Comparison of ENCODE assay signal across 8 mouse cellular contexts in genomic region chr4:136180408-136181330, GRCm38 (mm10). TPM values are rescaled to one million over a fixed set of nuclear protein-coding genes. Genes with fewer than 3 reads are reported as not detected.
DNase-seq lines count a peak whose midpoint lies in the region; ATAC-seq and TF ChIP-seq lines count a peak whose summit lies in the region.

No protein-coding gene starts in this region.

- peak; percentile 95 for DNase-seq in CD4-positive, CD25-positive, alpha-beta regulatory T cell, adult 2 months (ENCODE audit: low read depth, low spot score)
- peak; percentile 83 for DNase-seq in brain, embryonic 14.5 days (ENCODE audit: low read depth)
- DNase-seq in forebrain, embryonic 11.5 days (ENCODE audit: low spot score), result peak; percentile 71
- DNase-seq in kidney, postnatal 14 days, result peak; percentile 90
- peak in 2 of 3 experiments; percentile 80 to 82 for DNase-seq in liver, embryonic 14.5 days (ENCODE audit: low read depth in 3 of 3, low spot score in 3 of 3)
- DNase-seq in stomach, postnatal 0 days (ENCODE audit: low spot score), result peak; percentile 69

- H3K9ac ChIP-seq in forebrain, embryonic 11.5 days (ENCODE audit: low read length), result peak overlapping the region; percentile 43
- H3K9ac ChIP-seq in heart, embryonic 15.5 days, result peak overlapping the region; percentile 39; the same call in 1 of the 2 replicates
- H3K9ac ChIP-seq in liver, embryonic 14.5 days (replicated peaks), result peak overlapping the region; percentile 99
- peak overlapping the region; percentile 58 for H3K9ac ChIP-seq in neural tube, embryonic 13.5 days
- H3K9ac ChIP-seq in stomach, postnatal 0 days (ENCODE audit: low read length), result peak overlapping the region; percentile 24; the same call in 1 of the 2 replicates

- no peaks in the 10 kb centered on the region; the same call in 1 of the 2 replicates for H3K36me3 ChIP-seq in forebrain, embryonic 11.5 days (ENCODE audit: control insufficient read depth, insufficient read depth, low read length)
- no peaks in the 10 kb centered on the region for H3K36me3 ChIP-seq in heart, embryonic 15.5 days
- peaks cover 86% of the 10 kb centered on the region for H3K36me3 ChIP-seq in liver, embryonic 14.5 days (replicated peaks; ENCODE audit: control insufficient read depth, insufficient read depth, low read depth)
- H3K36me3 ChIP-seq in neural tube, embryonic 13.5 days, result no peaks in the 10 kb centered on the region
- no peaks in the 10 kb centered on the region for H3K36me3 ChIP-seq in stomach, postnatal 0 days (ENCODE audit: control insufficient read depth, insufficient read depth, low read length)

- TF ChIP-seq CTCF in brain, embryonic 14.5 days (IDR thresholded peaks at IDR 0.05; ENCODE audit: borderline replicate concordance, extremely low read depth, insufficient read depth, insufficient read length), result no peak
- TF ChIP-seq CTCF in liver, embryonic 14.5 days (IDR thresholded peaks at IDR 0.05; ENCODE audit: low read depth), result no peak
- no peak for TF ChIP-seq CTCF in stomach, postnatal 0 days (IDR thresholded peaks at IDR 0.05; ENCODE audit: low read depth)

- 0 out of 2 replicates have a peak, but pooled peaks have one; percentile 30 for TF ChIP-seq EP300 in liver, embryonic 14.5 days (IDR thresholded peaks at IDR 0.05; ENCODE audit: low read depth)
- no peak for TF ChIP-seq EP300 in stomach, postnatal 0 days (optimal IDR thresholded peaks at IDR 0.05)

- H3K9me3 ChIP-seq in forebrain, embryonic 11.5 days (ENCODE audit: control insufficient read depth, low read length), result no peaks in the 10 kb centered on the region
- H3K9me3 ChIP-seq in heart, embryonic 15.5 days (replicated peaks), result no peaks in the 10 kb centered on the region
- H3K9me3 ChIP-seq in liver, embryonic 14.5 days (ENCODE audit: control insufficient read depth, low read length), result no peaks in the 10 kb centered on the region
- H3K9me3 ChIP-seq in neural tube, embryonic 13.5 days, result no peaks in the 10 kb centered on the region
- no peaks in the 10 kb centered on the region for H3K9me3 ChIP-seq in stomach, postnatal 0 days (ENCODE audit: control insufficient read depth, low read length)

- peak; percentile 74 for ATAC-seq in forebrain, embryonic 11.5 days (replicated peaks; ENCODE audit: low FRiP score)
- ATAC-seq in heart, embryonic 15.5 days (replicated peaks; ENCODE audit: insufficient number of reproducible peaks, insufficient read depth, low FRiP score, low read depth), result peak; percentile 78
- ATAC-seq in liver, embryonic 14.5 days (ENCODE audit: insufficient read depth), result peak; percentile 58
- ATAC-seq in neural tube, embryonic 13.5 days (ENCODE audit: low read depth), result peak; percentile 85
- ATAC-seq in stomach, postnatal 0 days (ENCODE audit: low FRiP score, low TSS enrichment), result peak; percentile 65

- H3K4me2 ChIP-seq in forebrain, embryonic 11.5 days (ENCODE audit: low read depth, low read length, severe bottlenecking), result peak overlapping the region; percentile 36
- peak overlapping the region; percentile 63 for H3K4me2 ChIP-seq in heart, embryonic 15.5 days
- H3K4me2 ChIP-seq in liver, embryonic 14.5 days (ENCODE audit: low read depth), result peak overlapping the region; percentile 97
- H3K4me2 ChIP-seq in neural tube, embryonic 13.5 days, result peak overlapping the region; percentile 59
- H3K4me2 ChIP-seq in stomach, postnatal 0 days (replicated peaks; ENCODE audit: low read depth), result peak overlapping the region; percentile 44

- H3K27me3 ChIP-seq in forebrain, embryonic 11.5 days (ENCODE audit: control insufficient read depth, insufficient read depth, low read length), result no peaks in the 10 kb centered on the region
- H3K27me3 ChIP-seq in heart, embryonic 15.5 days, result no peaks in the 10 kb centered on the region
- no peaks in the 10 kb centered on the region for H3K27me3 ChIP-seq in liver, embryonic 14.5 days (ENCODE audit: control insufficient read depth, insufficient read depth, low read length)
- no peaks in the 10 kb centered on the region for H3K27me3 ChIP-seq in neural tube, embryonic 13.5 days
- no peaks in the 10 kb centered on the region for H3K27me3 ChIP-seq in stomach, postnatal 0 days (ENCODE audit: control insufficient read depth, insufficient read depth, low read length)

- no peak overlapping the region for H3K27ac ChIP-seq in forebrain, embryonic 11.5 days (ENCODE audit: low read depth, low read length)
- H3K27ac ChIP-seq in heart, embryonic 15.5 days, result peak overlapping the region; percentile 65
- H3K27ac ChIP-seq in liver, embryonic 14.5 days, result peak overlapping the region; percentile 96
- peak overlapping the region; percentile 66 for H3K27ac ChIP-seq in neural tube, embryonic 13.5 days (replicated peaks)
- peak overlapping the region; percentile 56; the same call in 1 of the 2 replicates for H3K27ac ChIP-seq in stomach, postnatal 0 days (replicated peaks)

- WGBS in forebrain, embryonic 11.5 days, result 16% methylated on average over 23 of the region's 23 CpGs
- WGBS in heart, embryonic 15.5 days, result 16% methylated on average over 23 of the region's 23 CpGs
- 35% methylated on average over 23 of the region's 23 CpGs for WGBS in liver, embryonic 14.5 days (ENCODE audit: insufficient replicate concordance)
- 17% methylated on average over 23 of the region's 23 CpGs for WGBS in neural tube, embryonic 13.5 days
- 34% methylated on average over 23 of the region's 23 CpGs for WGBS in stomach, postnatal 0 days

- H3K4me1 ChIP-seq in forebrain, embryonic 11.5 days (replicated peaks; ENCODE audit: control insufficient read depth, insufficient read depth, low read length), result peaks cover 8% of the 10 kb centered on the region; the same call in 1 of the 2 replicates
- peaks cover 51% of the 10 kb centered on the region for H3K4me1 ChIP-seq in heart, embryonic 15.5 days (replicated peaks)
- H3K4me1 ChIP-seq in liver, embryonic 14.5 days (replicated peaks; ENCODE audit: control insufficient read depth in 2 of 2, insufficient read depth in 2 of 2, low read length in 1 of 2), result peaks cover 54 to 56% of the 10 kb centered on the region in 2 experiments
- H3K4me1 ChIP-seq in neural tube, embryonic 13.5 days (replicated peaks), result peaks cover 35% of the 10 kb centered on the region
- H3K4me1 ChIP-seq in stomach, postnatal 0 days (replicated peaks; ENCODE audit: control insufficient read depth, insufficient read depth), result peaks cover 8% of the 10 kb centered on the region; the same call in 1 of the 2 replicates

- TF ChIP-seq POLR2A in brain, embryonic 14.5 days (IDR thresholded peaks at IDR 0.05; ENCODE audit: borderline replicate concordance, extremely low read depth, insufficient read depth, insufficient read length, poor library complexity, severe bottlenecking), result no peak

- peak overlapping the region; percentile 23 for H3K4me3 ChIP-seq in forebrain, embryonic 11.5 days (ENCODE audit: low read depth, low read length)
- H3K4me3 ChIP-seq in heart, embryonic 15.5 days, result peak overlapping the region; percentile 43
- peak overlapping the region; percentile 28 to 68 for H3K4me3 ChIP-seq in liver, embryonic 14.5 days (ENCODE audit: insufficient read depth in 1 of 2, low read depth in 2 of 2, low read length in 2 of 2)
- peak overlapping the region; percentile 35 for H3K4me3 ChIP-seq in neural tube, embryonic 13.5 days
- peak overlapping the region; percentile 25 for H3K4me3 ChIP-seq in stomach, postnatal 0 days (ENCODE audit: low read depth, low read length)

RNA-seq across cellular contexts. Expression of gene E2f2, which starts 8.5 kb away (rescaled TPM):
- 3.5 and 5.1 TPM in 2 replicates for polyA plus RNA-seq in brain, embryonic 14.5 days (2012; rRNA removed)
- polyA plus RNA-seq in forebrain, embryonic 11.5 days (2014; fragmentation: Nextera tagmentation; extraction: Ambion mirVana), result 9.4 and 10.2 TPM in 2 replicates
- 7.8 and 9.6 TPM in 2 replicates for polyA plus RNA-seq in heart, embryonic 15.5 days (2015; fragmentation: Nextera tagmentation; extraction: Ambion mirVana)
- 38.4 and 40.5 TPM in 2 replicates for polyA plus RNA-seq in liver, embryonic 14.5 days (2012; rRNA removed)
- 50.3 and 53.4 TPM in 2 replicates for polyA plus RNA-seq in liver, embryonic 14.5 days (2014; fragmentation: Nextera tagmentation; extraction: Ambion mirVana)
- polyA plus RNA-seq in neural tube, embryonic 13.5 days (2015; fragmentation: Nextera tagmentation; extraction: Ambion mirVana), result 2.5 and 3.3 TPM in 2 replicates
- polyA plus RNA-seq in stomach, postnatal 0 days (2015; fragmentation: Nextera tagmentation; extraction: Ambion mirVana), result 0.91 and 1.5 TPM in 2 replicates

RNA-seq across cellular contexts. Expression of gene Asap3, which starts 25.5 kb away (rescaled TPM):
- 4.2 and 6.2 TPM in 2 replicates for polyA plus RNA-seq in brain, embryonic 14.5 days (2012; rRNA removed)
- 4.1 and 4.3 TPM in 2 replicates for polyA plus RNA-seq in forebrain, embryonic 11.5 days (2014; fragmentation: Nextera tagmentation; extraction: Ambion mirVana)
- polyA plus RNA-seq in heart, embryonic 15.5 days (2015; fragmentation: Nextera tagmentation; extraction: Ambion mirVana), result 2.6 and 4.8 TPM in 2 replicates
- 1.1 and 1.2 TPM in 2 replicates for polyA plus RNA-seq in liver, embryonic 14.5 days (2012; rRNA removed)
- 0.66 and 0.85 TPM in 2 replicates for polyA plus RNA-seq in liver, embryonic 14.5 days (2014; fragmentation: Nextera tagmentation; extraction: Ambion mirVana)
- polyA plus RNA-seq in neural tube, embryonic 13.5 days (2015; fragmentation: Nextera tagmentation; extraction: Ambion mirVana), result 8.6 and 8.8 TPM in 2 replicates
- 1.6 and 1.9 TPM in 2 replicates for polyA plus RNA-seq in stomach, postnatal 0 days (2015; fragmentation: Nextera tagmentation; extraction: Ambion mirVana)

RNA-seq across cellular contexts. Expression of gene Id3, which starts 37.4 kb away (rescaled TPM):
- polyA plus RNA-seq in brain, embryonic 14.5 days (2012; rRNA removed), result 105 and 107 TPM in 2 replicates
- 351 and 380 TPM in 2 replicates for polyA plus RNA-seq in forebrain, embryonic 11.5 days (2014; fragmentation: Nextera tagmentation; extraction: Ambion mirVana)
- 261 and 294 TPM in 2 replicates for polyA plus RNA-seq in heart, embryonic 15.5 days (2015; fragmentation: Nextera tagmentation; extraction: Ambion mirVana)
- 23.0 and 29.8 TPM in 2 replicates for polyA plus RNA-seq in liver, embryonic 14.5 days (2012; rRNA removed)
- polyA plus RNA-seq in liver, embryonic 14.5 days (2014; fragmentation: Nextera tagmentation; extraction: Ambion mirVana), result 33.2 and 33.8 TPM in 2 replicates
- 235 and 273 TPM in 2 replicates for polyA plus RNA-seq in neural tube, embryonic 13.5 days (2015; fragmentation: Nextera tagmentation; extraction: Ambion mirVana)
- 201 and 224 TPM in 2 replicates for polyA plus RNA-seq in stomach, postnatal 0 days (2015; fragmentation: Nextera tagmentation; extraction: Ambion mirVana)

Comparison
In these comparisons a context has a peak if more than half of its experiments do, and no peak if none do; other contexts are left out.
1. H3K4me2 ChIP-seq: peak in every context shown above with its lines; median percentile 97 in liver, embryonic 14.5 days; 63 in heart, embryonic 15.5 days; 59 in neural tube, embryonic 13.5 days; 44 in stomach, postnatal 0 days; 36 in forebrain, embryonic 11.5 days.
2. H3K9ac ChIP-seq: peak in every context shown above with its lines; median percentile 99 in liver, embryonic 14.5 days; 58 in neural tube, embryonic 13.5 days; 43 in forebrain, embryonic 11.5 days; 39 in heart, embryonic 15.5 days; 24 in stomach, postnatal 0 days.